Mouse (Mus musculus) left cerebral cortex, postnatal 14 days (tissue): ENCODE measurements around the gene Actrt3. TPM values are rescaled to one million over a fixed set of nuclear protein-coding genes. Genes with fewer than 3 reads are reported as not detected.
A peak's percentile ranks its signal among the peaks of the same experiment; 100 is the strongest.

Source experiments
- DNase-seq, 2 experiments: peaks; one replicate each; pipeline ENCODE4 v3.0.0; 2021 to 2022; ENCODE audit warnings: low spot score in 2 of 2, mixed read lengths in 1 of 2
- intact Hi-C: fragments of 180-260 bp; cut with DNase I; formaldehyde crosslinking; loops from one replicate; pipeline ENCODE4 v1.15.1; 2025
- long read RNA-seq, 2 experiments: library from polyadenylated mRNA; stranded (forward); transcript quantifications; one replicate each; pipeline ENCODE4 v2.0.0; 2021
- total RNA-seq, 2 experiments: library from RNA; stranded (reverse); gene quantifications; 2 replicates each; pipeline ENCODE4 v1.2.3; 2021

Actrt3 gene
- total RNA-seq = under 1 TPM; 0.57 to 0.72 TPM
- long read RNA-seq, experiment 1, partial matches to known transcripts = 0 of 1 reads
- long read RNA-seq, experiment 1, other reads (novel, unspliced or antisense) = 0 of 1 reads
- long read RNA-seq, experiment 2, partial matches to known transcripts = 0 of 2 reads
- long read RNA-seq, experiment 2, other reads (novel, unspliced or antisense) = 0 of 2 reads

GRCm38 (mm10) chr3:30599711-30600545 is at the start of gene Actrt3:
Actrt3 (minus strand) TSS chr3:30599939.
- peak; percentile 40 to 43 for DNase-seq
- intact Hi-C loops = loop anchor here (5.0 to 10.0 kb wide), 3 partner anchors 192 to 365 kb away; partner anchors contain the start of genes Phc3 and Sec62

GRCm38 (mm10) chr3:30648466-30648865 is 48.7 kb upstream of the Actrt3 start:
- DNase-seq = no peak
- intact Hi-C loops = no loop called here

GRCm38 (mm10) chr3:30647440-30648090 is 47.8 kb upstream of the Actrt3 start, which contains the start of gene Lrrc34:
Lrrc34 (minus strand) TSS chr3:30647869.
- peak; percentile 19 to 34 for DNase-seq

GRCm38 (mm10) chr3:30646761-30647160 is 47.0 kb upstream of the Actrt3 start:
- no peak for DNase-seq
- intact Hi-C loops = no loop called here

More at GRCm38 (mm10) chr3:30647440-30648090, 47.8 kb upstream of the Actrt3 start, which contains the start of gene Lrrc34:
- intact Hi-C loops = no loop called here

DNA sequence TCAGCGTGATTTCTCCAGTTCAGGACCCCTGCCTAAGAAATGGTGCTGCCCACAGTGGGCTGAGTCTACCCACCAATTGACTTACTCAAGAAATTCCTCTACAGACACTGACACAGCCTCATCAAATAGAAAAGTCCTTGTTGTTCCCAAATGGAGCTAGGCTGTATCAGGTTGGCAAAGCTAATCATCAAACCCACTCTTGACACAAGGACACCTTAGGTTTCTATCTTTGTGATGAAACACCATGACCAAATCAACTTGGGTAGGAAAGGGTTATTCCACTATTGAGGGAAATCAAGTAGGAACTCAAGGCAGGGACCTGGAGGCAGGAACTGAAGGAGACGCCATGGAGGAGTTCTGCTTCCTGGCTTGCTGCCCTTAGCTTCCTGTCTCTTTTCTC is 44.5 kb upstream of the Actrt3 start, which contains the start of gene Lrriq4:
Gene Lrriq4 (plus strand): TSS at position 301 of the 400 bp plus-strand sequence.
- intact Hi-C loops = no loop called here

DNA sequence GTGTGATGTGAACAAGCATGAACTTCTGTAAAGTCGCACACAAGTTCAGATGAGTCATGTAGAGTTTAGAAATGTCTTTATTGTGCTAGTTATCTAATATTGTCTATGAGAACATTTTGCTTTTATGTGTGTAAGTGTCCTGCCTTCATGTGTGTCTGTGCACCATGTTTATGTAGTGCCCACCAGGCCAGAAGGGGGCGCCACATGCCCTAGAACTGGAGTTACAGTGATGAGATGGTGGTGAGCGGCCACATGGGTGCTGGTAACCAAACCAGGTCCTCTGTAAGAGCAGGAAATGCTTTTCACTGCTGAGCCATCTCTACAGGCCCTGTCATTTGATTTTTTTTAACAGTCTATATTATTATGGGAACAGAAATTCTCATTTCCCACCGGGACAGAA is 35.9 kb upstream of the Actrt3 start:
- intact Hi-C loops = no loop called here
- no peak for DNase-seq

More for the DNA sequence above, 44.5 kb upstream of the Actrt3 start, which contains the start of gene Lrriq4:
- DNase-seq = no peak

GRCm38 (mm10) chr3:30633681-30634080 is 33.9 kb upstream of the Actrt3 start:
- intact Hi-C loops = no loop called here
- no peak for DNase-seq

- intact Hi-C loops = no loop called here
- no peak for DNase-seq
Observed at GRCm38 (mm10) chr3:30620132-30620531, 20.4 kb upstream of the Actrt3 start.

- no peak for DNase-seq
- intact Hi-C loops = no loop called here
Observed at GRCm38 (mm10) chr3:30610930-30611329, 11.2 kb upstream of the Actrt3 start.

DNA sequence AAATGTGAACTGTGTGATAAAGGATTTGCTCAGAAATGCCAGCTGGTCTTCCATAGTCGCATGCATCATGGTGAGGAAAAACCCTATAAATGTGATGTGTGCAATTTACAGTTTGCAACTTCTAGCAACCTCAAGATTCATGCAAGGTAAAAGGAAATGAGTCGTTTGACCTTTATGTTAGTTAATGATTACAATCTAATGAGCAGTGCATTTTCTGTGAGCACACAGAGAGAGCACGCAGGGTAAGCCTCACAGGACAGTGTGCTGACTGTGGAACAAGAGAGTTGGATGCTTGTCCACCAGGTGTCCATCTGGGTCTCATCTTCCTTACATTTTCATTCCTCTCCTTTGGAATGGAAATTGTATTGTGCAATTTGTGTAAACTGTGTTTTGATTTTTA is 9.3 kb upstream of the Actrt3 start:
- intact Hi-C loops = loop anchor here (10.0 kb wide), 1 partner anchor 356 kb away; the partner anchor contains the start of gene Phc3
- DNase-seq = no peak

GRCm38 (mm10) chr3:30603256-30603655 is 3.5 kb upstream of the Actrt3 start:
- no peak for DNase-seq
- intact Hi-C loops = loop anchor here (5.0 to 10.0 kb wide), 3 partner anchors 189 to 362 kb away; partner anchors contain the start of genes Phc3 and Sec62

GRCm38 (mm10) chr3:30602740-30603098 is 3.0 kb upstream of the Actrt3 start:
- intact Hi-C loops = loop anchor here (5.0 to 10.0 kb wide), 3 partner anchors 190 to 362 kb away; partner anchors contain the start of genes Phc3 and Sec62
- peak in 1 of 2 experiments; percentile 62 for DNase-seq

DNA sequence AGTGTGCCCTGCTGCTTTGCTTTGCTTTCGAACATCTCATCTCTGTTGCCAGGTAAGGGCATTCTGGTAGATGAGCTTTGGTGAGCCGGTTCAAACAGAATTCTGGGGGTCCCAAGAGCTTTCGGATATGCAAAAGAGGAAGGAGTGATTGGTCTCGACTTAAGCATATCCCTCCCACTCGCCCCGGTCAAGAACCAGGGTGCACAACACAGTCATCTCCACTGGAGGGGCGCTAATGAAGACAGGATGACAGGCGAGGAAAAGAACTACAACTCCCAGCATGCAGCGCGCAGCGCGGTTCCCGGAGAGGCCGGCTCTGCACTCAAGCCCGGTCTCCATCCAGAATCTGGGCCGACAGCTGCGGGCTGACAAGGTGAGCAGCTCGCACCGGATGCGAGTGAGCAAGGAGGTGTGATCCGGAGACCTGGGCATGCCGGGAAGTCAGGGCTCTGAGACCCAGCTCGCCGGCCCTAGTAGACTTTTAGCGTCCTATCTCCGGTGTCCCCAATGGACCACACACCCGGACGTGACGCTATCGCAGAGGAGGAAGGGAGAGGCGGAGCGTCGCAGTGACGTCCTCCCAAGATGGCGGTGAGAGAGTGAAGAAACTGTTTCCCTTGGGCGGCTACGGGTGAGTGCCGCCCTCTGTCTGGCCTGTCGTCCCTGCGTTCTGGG is 2.5 kb upstream of the Actrt3 start, which contains the start of gene Mynn:
Gene Mynn (plus strand): TSS at position 1 of the 675 bp plus-strand sequence.
- intact Hi-C loops = loop anchor here (5.0 to 10.0 kb wide), 3 partner anchors 190 to 363 kb away; partner anchors contain the start of genes Phc3 and Sec62
- peak; percentile 93 to 96 for DNase-seq

- DNase-seq = no peak
- intact Hi-C loops = loop anchor here (5.0 to 10.0 kb wide), 3 partner anchors 191 to 363 kb away; partner anchors contain the start of genes Phc3 and Sec62
Observed at GRCm38 (mm10) chr3:30601610-30602064, 1.9 kb upstream of the Actrt3 start.

- DNase-seq = peak; percentile 81 to 94
- intact Hi-C loops = loop anchor here (5.0 to 10.0 kb wide), 3 partner anchors 191 to 364 kb away; partner anchors contain the start of genes Phc3 and Sec62
Observed at GRCm38 (mm10) chr3:30601175-30601574, 1.4 kb upstream of the Actrt3 start.

DNA sequence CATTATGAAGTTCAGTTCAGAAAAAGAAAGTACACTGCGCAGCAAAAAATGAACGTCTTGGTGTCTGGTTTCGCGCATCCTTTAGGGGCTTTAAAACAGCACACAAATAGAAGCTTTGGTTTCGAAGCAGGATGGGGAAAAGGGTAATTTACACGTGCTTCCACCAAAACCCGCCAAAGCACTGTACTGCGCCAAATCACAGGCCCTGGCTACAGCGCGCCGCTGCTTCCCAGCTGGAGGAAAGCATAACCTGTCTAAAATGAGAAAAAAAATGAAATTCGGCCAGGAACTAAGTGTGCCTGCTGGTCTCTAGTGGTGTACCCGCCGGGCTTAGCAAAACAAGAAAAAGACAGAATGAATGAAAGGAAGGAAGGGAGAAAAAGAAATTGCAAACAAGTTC is 978 bp upstream of the Actrt3 start:
- peak; percentile 27 to 36 for DNase-seq
- intact Hi-C loops = loop anchor here (5.0 to 10.0 kb wide), 3 partner anchors 192 to 364 kb away; partner anchors contain the start of genes Phc3 and Sec62

- intact Hi-C loops = no loop called here
Observed at GRCm38 (mm10) chr3:30597271-30597670, 2.5 kb downstream of the Actrt3 start.

DNA sequence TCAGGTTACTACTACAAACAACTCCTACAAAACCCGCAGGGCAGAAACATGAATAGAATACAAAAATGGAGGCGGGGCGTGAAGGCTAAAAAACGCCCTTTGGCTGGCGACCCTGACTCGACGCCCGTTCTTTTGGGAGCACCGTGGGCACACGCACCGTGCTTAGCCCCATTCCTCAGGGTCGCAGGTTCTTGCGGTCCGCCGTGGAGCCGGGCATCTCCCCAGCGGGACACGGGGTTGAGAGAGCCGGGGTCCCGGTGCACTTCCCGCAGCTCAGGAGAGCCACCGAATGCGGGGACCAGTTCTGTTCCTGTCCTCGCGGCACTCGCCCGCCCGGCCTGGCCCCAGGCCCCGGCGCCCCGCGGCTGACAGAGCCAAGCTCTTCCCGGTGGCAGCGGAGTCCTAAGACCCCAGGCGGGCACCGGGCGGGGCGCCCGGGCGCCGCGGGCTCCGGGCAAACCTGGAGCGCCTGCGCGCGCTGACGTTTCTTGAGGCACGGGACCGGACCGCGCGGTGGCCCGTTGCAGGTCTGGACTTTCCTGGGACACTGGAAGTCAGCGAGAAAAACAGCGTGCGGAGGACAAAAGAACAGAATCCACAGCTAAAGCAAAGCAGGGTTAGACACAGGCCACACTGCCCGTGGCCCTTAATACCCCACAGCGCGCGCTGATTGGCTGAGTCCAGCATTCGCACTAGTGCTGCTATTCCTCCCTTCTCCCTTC is 4.5 kb downstream of the Actrt3 start:
- intact Hi-C loops = no loop called here
- DNase-seq = peak in 1 of 2 experiments; percentile 26

More at GRCm38 (mm10) chr3:30597271-30597670, 2.5 kb downstream of the Actrt3 start:
- no peak for DNase-seq
